Mouse (Mus musculus): Measurements from ENCODE around the gene Zfp473. TPM values are rescaled to one million over a fixed set of nuclear protein-coding genes. Genes with fewer than 3 reads are reported as not detected.
A peak's percentile ranks its signal among the peaks of the same experiment; 100 is the strongest.

Zfp473 gene
- polyA plus RNA-seq, 1 experiment from 2014 or later, result 3.0 TPM

DNA sequence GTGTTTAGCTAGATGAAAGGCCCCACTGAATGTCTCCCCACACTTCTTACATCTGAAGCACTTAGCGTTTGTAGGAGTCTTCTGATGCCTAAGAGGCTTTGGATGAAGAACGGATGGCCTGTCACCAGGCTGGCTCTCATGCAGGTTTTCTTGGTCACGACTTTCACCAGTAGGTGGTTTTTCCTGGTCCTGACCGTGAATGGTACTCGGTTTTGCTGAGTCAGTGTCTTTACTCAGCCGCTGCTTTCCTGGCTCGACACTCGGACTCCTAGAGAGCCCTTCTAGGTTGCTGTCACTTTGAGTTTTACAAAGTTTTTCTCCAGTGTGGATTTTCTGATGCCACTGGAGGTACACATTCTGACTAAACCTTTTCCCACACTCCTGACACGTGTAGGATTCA, 17.1 kb downstream of the Zfp473 start:
- ATAC-seq (ENCODE audit: insufficient number of reproducible peaks, insufficient read depth, low FRiP score, low read depth), result no peak
- no peaks in the 10 kb centered on the region for H3K27me3 ChIP-seq (ENCODE audit: control insufficient read depth, insufficient read depth, low read length)
- 80% methylated on average over 9 of the region's 9 CpGs for WGBS
- no peak overlapping the region for H3K4me3 ChIP-seq (ENCODE audit: low read depth, low read length)
- H3K4me2 ChIP-seq (replicated peaks; ENCODE audit: low read depth, low read length), result no peak overlapping the region
- no peak overlapping the region for H3K9ac ChIP-seq (replicated peaks; ENCODE audit: low read depth, low read length)
- no peaks in the 10 kb centered on the region for H3K9me3 ChIP-seq (ENCODE audit: control insufficient read depth, low read depth, low read length)
- no peak overlapping the region for H3K27ac ChIP-seq (ENCODE audit: low read length)
- H3K4me1 ChIP-seq (ENCODE audit: control insufficient read depth, insufficient read depth, low read length), result no peaks in the 10 kb centered on the region
- no peaks in the 10 kb centered on the region; the same call in 1 of the 2 replicates for H3K36me3 ChIP-seq (ENCODE audit: control insufficient read depth, insufficient read depth, low read length)

GRCm38 (mm10) chr7:44728082-44728975, 22.5 kb downstream of the Zfp473 start:
- Histone ChIP-seq H3K4me2 (replicated peaks; ENCODE audit: low read depth, low read length) (no peak overlapping the region), H3K4me1 (ENCODE audit: control insufficient read depth, insufficient read depth, low read length) (no peaks in the 10 kb centered on the region), H3K36me3 (ENCODE audit: control insufficient read depth, insufficient read depth, low read length) (no peaks in the 10 kb centered on the region; the same call in 1 of the 2 replicates), H3K9ac (replicated peaks; ENCODE audit: low read depth, low read length) (no peak overlapping the region), H3K27me3 (ENCODE audit: control insufficient read depth, insufficient read depth, low read length) (no peaks in the 10 kb centered on the region), H3K4me3 (ENCODE audit: low read depth, low read length) (no peak overlapping the region), H3K9me3 (ENCODE audit: control insufficient read depth, low read depth, low read length) (no peaks in the 10 kb centered on the region), H3K27ac (ENCODE audit: low read length) (no peak overlapping the region)
- 83% methylated on average over 11 of the region's 11 CpGs for WGBS
- ATAC-seq (ENCODE audit: insufficient number of reproducible peaks, insufficient read depth, low FRiP score, low read depth), result no peak

- H3K4me3 ChIP-seq (ENCODE audit: low read depth, low read length), result no peak overlapping the region
- ATAC-seq (ENCODE audit: insufficient number of reproducible peaks, insufficient read depth, low FRiP score, low read depth), result no peak
Measured at GRCm38 (mm10) chr7:44727151-44727550, 23.7 kb downstream of the Zfp473 start.

DNA sequence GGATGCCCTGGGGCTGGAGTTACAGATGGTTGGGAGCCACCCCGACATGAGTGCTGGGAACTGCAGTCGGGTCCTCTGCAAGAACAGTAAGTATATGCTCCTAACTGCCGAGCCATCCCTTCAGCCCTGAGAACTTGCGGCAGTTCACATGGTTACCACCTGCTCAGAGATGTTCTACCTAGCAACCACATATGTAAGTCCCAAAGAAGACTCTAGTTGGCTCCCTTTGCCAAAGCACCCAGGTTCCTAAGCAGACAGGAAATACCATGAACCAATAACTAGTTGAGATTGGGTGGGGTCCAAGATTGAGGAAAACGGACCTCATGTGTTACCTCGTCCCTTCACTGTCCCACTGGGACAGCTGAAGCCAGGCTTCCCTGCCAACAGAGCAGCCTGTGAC, 24.5 kb downstream of the Zfp473 start:
- Histone ChIP-seq H3K9me3 (ENCODE audit: control insufficient read depth, low read depth, low read length) (no peaks in the 10 kb centered on the region), H3K9ac (replicated peaks; ENCODE audit: low read depth, low read length) (no peak overlapping the region), H3K4me1 (ENCODE audit: control insufficient read depth, insufficient read depth, low read length) (no peaks in the 10 kb centered on the region), H3K36me3 (ENCODE audit: control insufficient read depth, insufficient read depth, low read length) (no peaks in the 10 kb centered on the region), H3K27me3 (ENCODE audit: control insufficient read depth, insufficient read depth, low read length) (no peaks in the 10 kb centered on the region), H3K4me2 (replicated peaks; ENCODE audit: low read depth, low read length) (no peak overlapping the region), H3K4me3 (ENCODE audit: low read depth, low read length) (no peak overlapping the region), H3K27ac (ENCODE audit: low read length) (no peak overlapping the region)
- 73% methylated on average over 6 of the region's 6 CpGs for WGBS
- no peak for ATAC-seq (ENCODE audit: insufficient number of reproducible peaks, insufficient read depth, low FRiP score, low read depth)

More at GRCm38 (mm10) chr7:44727151-44727550, 23.7 kb downstream of the Zfp473 start:
- Histone ChIP-seq H3K27me3 (ENCODE audit: control insufficient read depth, insufficient read depth, low read length) (no peaks in the 10 kb centered on the region), H3K36me3 (ENCODE audit: control insufficient read depth, insufficient read depth, low read length) (no peaks in the 10 kb centered on the region; the same call in 1 of the 2 replicates), H3K9ac (replicated peaks; ENCODE audit: low read depth, low read length) (no peak overlapping the region), H3K27ac (ENCODE audit: low read length) (no peak overlapping the region), H3K4me2 (replicated peaks; ENCODE audit: low read depth, low read length) (no peak overlapping the region), H3K4me1 (ENCODE audit: control insufficient read depth, insufficient read depth, low read length) (no peaks in the 10 kb centered on the region), H3K9me3 (ENCODE audit: control insufficient read depth, low read depth, low read length) (no peaks in the 10 kb centered on the region)
- WGBS, result 45% methylated on average over 5 of the region's 5 CpGs

DNA sequence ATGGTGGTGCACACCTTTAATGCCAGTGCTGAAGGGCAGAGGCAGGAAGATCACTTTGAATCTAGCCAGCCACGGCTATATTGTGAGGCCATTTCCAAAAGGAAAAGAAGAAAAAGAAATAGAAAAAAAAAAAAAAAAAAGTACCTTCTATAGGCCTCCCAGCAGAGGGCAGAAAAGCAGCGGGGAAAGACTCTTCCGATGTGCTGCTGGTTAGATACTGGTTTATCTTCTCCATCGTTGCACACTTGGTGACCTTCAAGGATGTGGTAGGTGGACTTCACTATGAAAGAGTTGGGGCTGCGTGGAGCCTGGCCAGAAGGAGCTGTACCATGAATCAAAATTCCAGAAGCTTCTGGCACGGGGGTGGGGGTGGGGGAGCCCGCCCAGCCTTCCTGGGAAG, 26.5 kb downstream of the Zfp473 start:
- no peaks in the 10 kb centered on the region for H3K4me1 ChIP-seq (ENCODE audit: control insufficient read depth, insufficient read depth, low read length)
- no peaks in the 10 kb centered on the region for H3K9me3 ChIP-seq (ENCODE audit: control insufficient read depth, low read depth, low read length)
- H3K9ac ChIP-seq (replicated peaks; ENCODE audit: low read depth, low read length), result no peak overlapping the region
- no peak overlapping the region for H3K4me2 ChIP-seq (replicated peaks; ENCODE audit: low read depth, low read length)
- 18% methylated on average over 7 of the region's 7 CpGs for WGBS
- H3K27me3 ChIP-seq (ENCODE audit: control insufficient read depth, insufficient read depth, low read length), result no peaks in the 10 kb centered on the region
- H3K27ac ChIP-seq (ENCODE audit: low read length), result no peak overlapping the region
- no peak overlapping the region for H3K4me3 ChIP-seq (ENCODE audit: low read depth, low read length)
- no peak for ATAC-seq (ENCODE audit: insufficient number of reproducible peaks, insufficient read depth, low FRiP score, low read depth)
- no peaks in the 10 kb centered on the region for H3K36me3 ChIP-seq (ENCODE audit: control insufficient read depth, insufficient read depth, low read length)

- H3K9ac ChIP-seq (replicated peaks; ENCODE audit: low read depth, low read length), result no peak overlapping the region
- no peak overlapping the region for H3K27ac ChIP-seq (ENCODE audit: low read length)
- H3K36me3 ChIP-seq (ENCODE audit: control insufficient read depth, insufficient read depth, low read length), result no peaks in the 10 kb centered on the region
- no peaks in the 10 kb centered on the region for H3K4me1 ChIP-seq (ENCODE audit: control insufficient read depth, insufficient read depth, low read length)
- ATAC-seq (ENCODE audit: insufficient number of reproducible peaks, insufficient read depth, low FRiP score, low read depth), result peak; percentile 61; the same call in 1 of the 2 replicates
- H3K4me3 ChIP-seq (ENCODE audit: low read depth, low read length), result no peak overlapping the region
- H3K9me3 ChIP-seq (ENCODE audit: control insufficient read depth, low read depth, low read length), result no peaks in the 10 kb centered on the region
- no peak overlapping the region for H3K4me2 ChIP-seq (replicated peaks; ENCODE audit: low read depth, low read length)
- 68% methylated on average over 5 of the region's 5 CpGs for WGBS
- no peaks in the 10 kb centered on the region for H3K27me3 ChIP-seq (ENCODE audit: control insufficient read depth, insufficient read depth, low read length)
Measured at GRCm38 (mm10) chr7:44722058-44722457, 28.8 kb downstream of the Zfp473 start.

DNA sequence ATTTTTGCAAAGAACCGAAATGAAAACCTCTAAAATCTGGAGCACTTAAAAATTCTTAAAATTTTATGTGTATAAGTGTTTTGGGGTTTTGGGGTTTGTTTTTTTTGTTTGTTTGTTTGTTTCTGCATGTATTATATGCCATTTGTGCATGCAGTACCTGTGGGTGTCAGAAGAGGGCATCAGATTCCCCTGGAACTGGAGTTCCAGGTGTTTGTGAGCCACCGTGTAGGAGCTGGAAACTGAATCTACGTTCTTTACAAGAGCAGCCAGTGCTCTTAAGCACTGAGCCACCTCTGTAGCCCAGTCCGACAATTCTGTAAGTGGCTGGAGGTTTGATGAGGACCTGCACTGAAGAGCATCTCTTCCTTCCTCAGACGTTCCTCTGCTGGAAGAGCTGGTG, 41.0 kb downstream of the Zfp473 start:
- Histone ChIP-seq H3K9me3 (ENCODE audit: control insufficient read depth, low read depth, low read length) (no peaks in the 10 kb centered on the region), H3K27ac (ENCODE audit: low read length) (no peak overlapping the region), H3K9ac (replicated peaks; ENCODE audit: low read depth, low read length) (no peak overlapping the region), H3K27me3 (ENCODE audit: control insufficient read depth, insufficient read depth, low read length) (no peaks in the 10 kb centered on the region), H3K4me1 (ENCODE audit: control insufficient read depth, insufficient read depth, low read length) (no peaks in the 10 kb centered on the region), H3K4me3 (ENCODE audit: low read depth, low read length) (no peak overlapping the region), H3K4me2 (replicated peaks; ENCODE audit: low read depth, low read length) (no peak overlapping the region), H3K36me3 (ENCODE audit: control insufficient read depth, insufficient read depth, low read length) (no peaks in the 10 kb centered on the region)
- 84% methylated on average over 5 of the region's 5 CpGs for WGBS
- no peak for ATAC-seq (ENCODE audit: insufficient number of reproducible peaks, insufficient read depth, low FRiP score, low read depth)

DNA sequence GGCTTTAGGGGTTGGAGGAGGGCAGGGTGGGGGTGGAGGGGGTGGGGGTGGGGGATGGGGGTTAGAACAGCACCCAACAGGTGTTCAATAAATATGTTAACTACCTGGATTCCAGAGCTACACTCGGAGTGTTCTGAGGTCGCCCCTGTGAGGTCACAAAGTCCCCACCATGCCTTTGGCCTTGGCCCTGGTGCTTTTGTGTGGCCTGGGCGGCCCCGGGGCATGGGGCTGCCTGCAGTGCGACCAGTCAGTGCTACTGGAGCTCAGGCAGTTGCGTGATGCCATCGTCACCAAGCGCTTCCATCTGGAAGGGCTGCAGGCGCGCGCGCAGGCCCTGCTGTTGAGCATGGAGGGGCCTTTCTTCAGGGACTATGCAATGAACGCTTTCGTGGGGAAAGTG, 42.3 kb downstream of the Zfp473 start, which contains the start of gene Izumo2:
Gene Izumo2 (plus strand): TSS at position 169 of the 400 bp plus-strand sequence.
- no peaks in the 10 kb centered on the region for H3K4me1 ChIP-seq (ENCODE audit: control insufficient read depth, insufficient read depth, low read length)
- no peak for ATAC-seq (ENCODE audit: insufficient number of reproducible peaks, insufficient read depth, low FRiP score, low read depth)
- H3K9ac ChIP-seq (replicated peaks; ENCODE audit: low read depth, low read length), result no peak within 1 kb of the TSS
- H3K4me2 ChIP-seq (replicated peaks; ENCODE audit: low read depth, low read length), result no peak within 1 kb of the TSS
- H3K4me3 ChIP-seq (ENCODE audit: low read depth, low read length), result no peak within 1 kb of the TSS
- no peak within 1 kb of the TSS for H3K27ac ChIP-seq (ENCODE audit: low read length)
- H3K36me3 ChIP-seq (ENCODE audit: control insufficient read depth, insufficient read depth, low read length), result no peaks in the 10 kb centered on the region
- WGBS, result 68% methylated on average over 14 of the region's 14 CpGs
- H3K27me3 ChIP-seq (ENCODE audit: control insufficient read depth, insufficient read depth, low read length), result no peaks in the 10 kb centered on the region
- H3K9me3 ChIP-seq (ENCODE audit: control insufficient read depth, low read depth, low read length), result no peaks in the 10 kb centered on the region
